Mouse (Mus musculus): ENCODE results near the gene Zfp969. TPM values are rescaled to one million over a fixed set of nuclear protein-coding genes. Genes with fewer than 3 reads are reported as not detected.
"Not testable (repeated sequence)": the region's sequence is repeated elsewhere in the genome, so short reads cannot be mapped to it uniquely, and the experiment has no call there.

Gene Zfp969
- total RNA-seq (2017), result not detected in 3 replicates

DNA sequence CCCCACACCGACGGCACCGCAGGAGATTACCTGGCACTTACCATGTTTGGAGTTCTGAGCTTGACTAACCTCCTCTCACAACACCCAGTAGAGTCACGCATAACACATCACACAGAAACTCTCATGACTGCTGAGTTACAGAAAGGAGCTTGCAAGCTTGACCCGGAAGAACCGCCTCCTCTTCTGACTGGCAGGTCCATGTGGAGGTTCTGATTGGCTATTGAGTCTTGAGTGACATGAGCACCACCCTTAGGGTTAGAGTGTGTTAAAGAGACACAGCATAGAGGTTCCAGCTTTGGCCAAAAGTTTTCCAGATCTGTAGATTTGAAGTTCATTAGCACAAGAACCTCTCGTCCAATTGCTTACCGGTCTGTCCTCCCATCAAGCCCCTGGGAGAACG, at the start of gene Zfp969:
TSS of gene Zfp969 (minus strand) at position 101 of the 400 bp plus-strand sequence.
- ATAC-seq (replicated peaks; ENCODE audit: insufficient number of reproducible peaks, low FRiP score, low TSS enrichment, poor library complexity, severe bottlenecking), result not testable (repeated sequence)

DNA sequence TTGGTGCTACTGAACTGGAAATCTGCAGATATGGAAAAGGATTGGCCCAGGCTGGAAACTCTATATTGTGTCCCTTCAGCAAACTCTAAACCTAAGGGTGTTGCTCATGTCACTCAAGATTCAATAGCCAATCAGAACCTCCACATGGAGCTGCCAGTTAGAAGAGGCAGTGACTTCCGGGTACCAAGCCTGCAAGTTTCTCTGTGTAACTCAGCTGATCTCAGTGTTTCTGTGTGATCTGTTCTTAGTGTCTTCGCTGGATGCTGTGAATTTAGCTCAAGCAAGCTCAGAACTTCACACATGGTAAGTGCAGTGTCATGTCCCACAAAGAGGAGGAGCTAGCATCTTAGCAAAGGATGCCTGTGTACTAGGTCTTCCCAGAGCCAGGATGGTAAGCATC, 37.8 kb upstream of the Zfp969 start, which contains the start of gene Gm2007:
TSS of gene Gm2007 (plus strand) at position 301 of the 400 bp plus-strand sequence.
- ATAC-seq (replicated peaks; ENCODE audit: insufficient number of reproducible peaks, low FRiP score, low TSS enrichment, poor library complexity, severe bottlenecking), result not testable (repeated sequence)

- not testable (repeated sequence) for ATAC-seq (replicated peaks; ENCODE audit: insufficient number of reproducible peaks, low FRiP score, low TSS enrichment, poor library complexity, severe bottlenecking)
Observed at GRCm38 (mm10) chr2:175643678-175644077, 59.8 kb downstream of the Zfp969 start, which contains the start of gene Gm11007. Gm11007 (plus strand) TSS chr2:175643978.

Other genes with a start within 250 kb of the Zfp969 start
- gene Zfp965, start 233.7 kb downstream of the Zfp969 start, total RNA-seq (2017), result 9.7 to 26.0 TPM (median 22.1 TPM) in 3 replicates
- gene Gm11007, start 59.7 kb downstream of the Zfp969 start, total RNA-seq (2017), result 16.7 to 42.4 TPM in 2 of 3 replicates, not detected in the other
- gene Gm2007, start 37.9 kb upstream of the Zfp969 start, total RNA-seq (2017), result 16.7 to 42.4 TPM in 2 of 3 replicates, not detected in the other
- gene Gm14288, start 97.4 kb upstream of the Zfp969 start, total RNA-seq (2017), result 5.0 to 6.5 TPM in 2 of 3 replicates, not detected in the other
- 1.6 to 6.4 TPM (median 3.0 TPM) in 3 replicates for gene Gm6710, start 165.6 kb upstream of the Zfp969 start, total RNA-seq (2017)
- gene Zfp966, start 227.5 kb upstream of the Zfp969 start, total RNA-seq (2017), result 4.9 to 18.7 TPM (median 12.7 TPM) in 3 replicates

Data from monocyte, adult 5-6 weeks (primary cell).